Mouse (Mus musculus) adrenal gland, adult 2 months (tissue): Measurements from ENCODE around the gene Chrm3. TPM values are rescaled to one million over a fixed set of nuclear protein-coding genes. Genes with fewer than 3 reads are reported as not detected.

Experiments used
- DNase-seq: peaks from one replicate; pipeline ENCODE4 v3.0.0; 2021
- polyA plus RNA-seq: library from polyadenylated mRNA; depleted of rRNA; stranded (reverse); fragments of >200 nt; gene quantifications from 2 replicates; pipeline ENCODE4 v1.2.3, GENCODE M21; 2012
- total RNA-seq, 2 experiments: library from RNA; stranded (reverse); gene quantifications; 2 replicates each; pipeline ENCODE4 v1.2.3; 2021

Gene Chrm3
- total and polyA plus RNA-seq, 3 experiments: 3.0 to 4.5 (median 4.2) TPM

DNA sequence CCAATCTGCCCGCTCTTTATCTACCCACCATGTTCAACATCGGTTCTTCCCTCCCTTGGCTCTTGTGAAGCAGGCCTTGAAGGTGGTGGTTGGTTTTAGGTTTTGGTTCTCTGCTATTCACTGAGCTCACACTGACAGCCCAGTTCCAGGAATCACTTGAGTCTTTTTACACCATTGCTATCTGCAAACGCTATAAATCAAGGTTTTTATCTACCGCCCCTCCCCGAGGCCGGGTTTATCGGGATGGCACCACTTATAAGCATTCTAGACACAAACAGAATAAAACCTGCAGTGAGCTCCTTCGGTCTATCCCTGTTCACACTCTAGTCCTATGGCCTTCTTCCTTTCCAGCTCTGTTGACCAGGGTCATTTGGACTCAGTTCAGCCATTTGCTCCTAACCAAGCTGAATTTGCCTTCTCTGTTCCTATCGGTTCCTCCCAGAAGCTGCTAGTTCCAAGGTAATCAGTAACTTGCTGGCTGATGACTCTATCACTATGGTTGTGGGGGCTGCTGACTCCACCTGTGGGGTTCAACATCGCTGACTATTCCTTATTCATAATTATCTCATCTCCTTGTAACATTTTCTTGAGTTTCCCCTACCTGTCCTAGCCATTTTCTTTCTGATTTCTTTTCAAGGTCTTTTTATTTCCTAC is 291.6 kb downstream of the Chrm3 start:
- no peak for DNase-seq

DNA sequence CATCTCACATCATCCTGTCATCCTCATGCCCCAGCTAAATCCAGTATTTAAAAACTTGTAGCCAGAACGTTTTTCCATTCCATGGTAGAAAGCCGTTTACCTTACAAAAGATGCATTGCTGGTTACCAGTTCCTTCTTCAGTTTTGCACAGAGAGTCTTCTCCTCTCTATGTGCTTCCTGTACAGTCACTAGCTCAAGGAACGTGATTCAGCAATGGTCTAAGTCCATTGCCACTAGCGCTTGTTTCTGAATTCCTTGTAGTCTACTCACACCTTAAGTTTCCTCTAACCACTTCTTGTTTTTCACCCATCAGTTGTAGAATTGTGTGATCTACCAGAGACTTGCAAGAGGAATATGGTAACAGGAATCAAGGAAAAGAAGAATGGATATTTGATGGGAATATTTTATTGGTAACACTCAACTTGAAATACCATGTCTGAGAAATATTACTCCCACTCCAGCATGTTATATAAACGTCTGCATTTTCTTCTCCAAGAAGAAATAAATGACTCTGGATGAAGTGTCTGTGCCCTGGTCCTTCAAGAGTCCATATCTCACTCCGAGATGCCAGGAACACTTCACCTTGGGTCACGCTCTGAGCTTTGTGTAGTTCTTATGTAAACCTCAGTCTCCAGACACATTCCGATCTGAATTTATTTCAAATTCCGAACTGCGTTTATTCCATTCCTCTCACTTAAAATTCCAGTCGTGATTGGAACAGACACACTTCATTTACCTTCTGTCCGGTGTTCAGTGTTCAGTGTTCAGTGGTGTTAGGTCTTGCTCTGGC is 293.6 kb downstream of the Chrm3 start:
- DNase-seq: no peak

DNA sequence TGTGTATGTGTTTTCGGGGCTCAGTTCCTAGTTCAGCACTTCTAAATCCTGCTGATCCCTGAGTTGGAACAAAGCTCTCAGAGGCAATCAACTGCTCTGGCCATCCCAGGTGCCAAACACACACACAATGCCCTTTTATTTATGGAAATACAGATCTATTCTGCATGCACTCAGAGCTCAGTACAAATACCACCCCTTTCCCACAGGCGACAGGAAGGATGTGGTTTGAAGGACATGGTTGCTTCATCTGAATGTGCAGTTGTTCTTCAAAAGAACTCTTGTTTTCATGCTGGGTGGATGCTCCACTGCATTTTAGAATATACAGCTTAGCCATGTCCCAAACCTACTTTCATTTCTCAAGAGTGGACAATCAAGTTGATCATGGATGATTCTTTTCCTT is 294.9 kb downstream of the Chrm3 start:
- DNase-seq: no peak

DNA sequence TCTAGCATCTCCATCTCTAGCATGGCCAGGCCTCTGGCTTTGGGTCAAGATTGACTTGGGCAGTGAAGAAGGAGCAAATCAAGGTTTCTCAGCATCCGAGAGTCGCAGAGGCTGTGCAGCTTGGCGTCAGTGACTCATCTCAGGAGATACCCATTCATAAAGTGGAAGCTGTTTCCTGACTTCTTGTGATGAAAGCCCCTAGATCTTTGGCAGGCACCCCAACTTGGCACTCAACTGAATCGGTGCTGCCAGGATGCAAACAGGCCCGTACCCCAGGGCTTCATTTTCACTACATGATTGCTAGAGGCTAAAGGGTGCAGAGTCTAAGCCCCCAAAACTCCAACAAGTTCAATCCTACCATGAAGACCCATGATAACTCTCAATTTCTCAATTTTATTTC is 298.0 kb downstream of the Chrm3 start:
- peak; percentile 50 for DNase-seq

DNA sequence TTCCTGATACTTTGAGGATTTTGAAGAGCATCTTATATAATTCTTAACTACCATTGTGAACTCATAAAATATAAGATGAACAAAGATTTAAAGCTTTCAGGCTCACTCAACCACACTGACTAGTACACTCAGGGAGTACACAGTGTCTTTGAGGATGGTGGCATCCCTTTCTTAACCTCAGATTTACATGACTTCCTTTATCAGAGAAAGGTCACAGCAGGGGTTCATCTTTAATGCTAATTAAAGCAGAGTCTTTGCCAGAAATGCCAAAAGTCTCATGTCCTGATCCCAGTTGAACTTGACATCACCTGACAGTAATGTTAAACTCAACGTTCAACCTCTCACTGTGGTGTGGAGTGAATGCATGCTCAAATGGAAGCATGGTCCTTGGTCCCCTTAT is 301.7 kb downstream of the Chrm3 start:
- DNase-seq: no peak

DNA sequence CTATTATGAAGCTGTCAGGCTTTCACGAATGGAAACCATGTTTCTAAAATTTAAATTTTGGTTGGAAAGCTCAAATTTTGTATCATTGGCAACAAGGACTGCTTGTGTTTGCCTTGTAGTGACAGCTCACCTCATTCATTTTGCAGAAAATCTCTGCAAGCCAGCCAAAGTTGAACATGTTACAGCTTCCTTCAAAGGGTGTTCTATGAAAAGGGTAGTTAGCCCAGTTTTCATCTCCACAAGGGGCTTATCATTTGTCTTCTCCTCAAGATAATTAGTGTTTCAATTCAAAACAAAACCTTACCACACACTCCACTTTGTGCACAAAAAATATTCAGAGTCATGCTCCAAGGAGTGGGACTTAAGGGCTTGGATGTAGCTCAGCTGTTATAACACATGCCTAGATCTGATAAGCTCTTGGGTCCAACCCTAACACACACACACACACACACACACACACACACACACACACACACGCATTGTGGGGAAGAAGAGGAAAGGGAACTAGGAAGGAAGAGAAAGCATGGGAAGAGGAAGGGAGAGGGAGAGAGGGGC is 302.9 kb downstream of the Chrm3 start:
- no peak for DNase-seq

DNA sequence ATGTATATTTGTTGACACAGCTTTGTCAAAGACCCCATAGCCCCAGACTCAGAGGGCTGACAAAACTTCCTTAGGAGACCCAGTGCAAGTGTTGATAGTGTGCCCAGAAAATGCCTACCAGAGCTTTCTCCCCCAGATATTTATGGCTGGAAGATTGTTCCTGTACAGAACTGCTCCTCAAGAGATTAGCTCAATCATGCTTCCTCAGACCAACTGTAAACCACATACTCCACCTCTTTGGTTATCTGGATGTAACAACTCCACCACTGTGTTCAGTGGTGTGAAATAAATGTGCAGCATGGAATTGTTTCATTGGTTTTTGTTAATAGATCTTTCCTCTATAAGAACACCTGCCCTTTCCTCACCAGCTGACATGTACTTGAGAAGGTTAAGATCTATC is 306.6 kb downstream of the Chrm3 start:
- no peak for DNase-seq

DNA sequence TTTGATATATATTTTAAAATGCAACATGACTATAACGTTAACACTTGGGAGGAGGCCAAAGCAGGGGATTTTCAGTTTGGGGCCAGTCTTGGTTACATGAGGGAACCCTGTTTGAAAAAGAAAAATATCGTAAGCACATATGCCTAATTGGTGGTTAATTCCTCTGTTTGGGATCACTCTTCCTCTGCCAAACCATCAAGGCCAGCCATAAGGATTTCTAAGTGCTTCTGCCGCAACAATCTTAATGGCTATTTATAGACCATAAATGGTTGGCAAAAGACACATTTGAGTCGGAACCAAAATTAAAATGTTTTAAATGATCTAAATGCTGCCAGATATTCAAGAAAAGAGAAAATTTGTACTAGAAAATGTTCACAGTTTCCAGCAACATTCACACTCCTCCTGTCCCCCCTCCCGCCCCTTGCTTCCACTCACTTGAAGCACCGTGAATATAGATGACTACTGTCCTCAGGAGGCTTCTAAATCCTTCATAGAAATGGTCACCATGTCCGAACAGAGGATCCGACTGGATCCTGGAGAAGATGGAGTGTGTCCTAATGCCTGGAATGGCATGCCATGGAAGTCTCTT is 307.3 kb downstream of the Chrm3 start:
- DNase-seq: no peak

DNA sequence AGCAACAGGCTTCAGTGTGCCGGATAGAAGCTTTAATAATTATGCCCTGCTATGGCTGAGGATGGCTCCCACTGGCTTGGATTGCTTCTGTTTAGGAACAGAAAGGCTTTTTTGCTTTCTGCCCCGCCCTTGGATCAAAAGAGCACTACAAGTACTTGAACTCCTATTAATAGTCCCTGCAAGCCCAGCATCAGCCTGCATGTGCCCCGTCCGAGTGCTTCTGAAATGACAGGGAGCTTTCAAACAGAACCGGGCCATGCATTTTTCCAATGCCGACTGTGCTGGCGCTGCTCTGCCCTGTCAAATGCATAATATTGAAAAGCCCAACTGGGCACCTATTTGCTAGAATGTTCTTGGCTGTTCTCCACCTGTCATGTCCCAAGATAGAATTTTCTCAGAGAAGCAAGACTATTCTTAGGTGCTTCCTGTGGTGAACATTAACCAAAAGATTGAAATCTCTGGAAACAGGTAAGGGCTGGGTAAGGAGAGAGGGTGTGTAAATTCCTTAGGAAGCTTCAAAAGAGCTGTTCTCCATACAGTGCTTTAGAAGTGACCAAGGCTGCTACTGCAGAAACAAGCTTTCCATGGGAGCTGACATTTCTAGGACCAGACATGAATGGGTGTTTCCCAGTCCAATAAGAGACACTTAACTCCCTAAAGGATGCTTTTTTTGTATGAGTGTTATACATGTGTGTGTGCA is 314.8 kb downstream of the Chrm3 start:
- DNase-seq: no peak

DNA sequence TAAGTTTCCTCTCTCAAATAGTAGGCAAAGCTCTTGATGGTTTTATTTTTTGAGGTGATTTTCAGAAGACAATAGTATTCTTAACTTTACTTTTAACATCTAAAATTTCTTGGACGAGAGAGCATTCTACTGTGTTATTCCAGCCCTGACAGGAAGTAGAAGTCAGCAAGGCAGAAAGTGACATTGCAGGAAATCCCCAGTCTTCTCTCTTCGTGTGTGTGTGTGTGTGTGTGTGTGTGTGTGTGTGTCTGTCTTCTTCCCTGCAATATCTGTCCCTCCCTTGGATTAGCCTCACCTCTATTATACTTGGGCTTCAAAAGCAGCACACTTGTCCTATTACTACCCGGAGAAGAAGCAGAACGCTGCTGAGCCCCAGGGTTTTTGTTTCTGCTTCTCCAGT is 316.6 kb downstream of the Chrm3 start:
- peak; percentile 19 for DNase-seq

DNA sequence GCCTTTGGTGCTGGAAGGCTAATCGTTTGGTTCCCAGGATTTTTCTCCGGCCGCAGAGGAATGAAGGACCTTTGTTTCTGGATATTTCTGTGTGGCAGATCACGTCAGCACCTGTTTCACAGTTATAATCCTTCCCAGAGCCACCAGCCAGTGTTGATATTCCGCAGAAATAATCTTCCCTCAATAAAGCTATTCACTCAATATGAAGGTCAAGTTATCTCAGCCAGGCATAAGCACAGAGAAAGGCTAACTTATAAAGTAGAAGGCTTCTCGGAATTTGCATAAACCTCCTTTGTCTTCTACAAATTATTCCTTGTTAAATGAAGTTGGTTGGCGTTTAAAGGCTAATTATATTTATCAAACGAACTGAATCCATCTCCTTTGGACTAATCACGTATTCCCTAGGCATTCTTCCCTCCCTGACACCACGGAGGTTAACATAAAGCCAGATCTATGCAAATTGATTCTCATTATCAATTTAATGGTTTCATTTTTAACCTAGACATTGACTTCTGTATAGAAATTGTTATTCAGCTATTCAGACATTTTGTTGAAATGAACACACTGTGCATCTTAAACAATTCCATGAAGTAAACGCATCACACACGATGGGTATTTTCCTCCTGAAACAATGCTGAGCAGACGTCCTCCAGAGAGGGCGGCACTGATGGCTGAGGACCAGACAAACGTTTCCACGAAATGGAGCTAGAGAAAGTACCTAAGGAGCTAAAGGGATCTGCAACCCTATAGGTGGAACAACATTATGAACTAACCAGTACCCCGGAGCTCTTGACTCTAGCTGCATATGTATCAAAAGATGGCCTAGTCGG is 326.9 kb downstream of the Chrm3 start:
- DNase-seq: no peak

DNA sequence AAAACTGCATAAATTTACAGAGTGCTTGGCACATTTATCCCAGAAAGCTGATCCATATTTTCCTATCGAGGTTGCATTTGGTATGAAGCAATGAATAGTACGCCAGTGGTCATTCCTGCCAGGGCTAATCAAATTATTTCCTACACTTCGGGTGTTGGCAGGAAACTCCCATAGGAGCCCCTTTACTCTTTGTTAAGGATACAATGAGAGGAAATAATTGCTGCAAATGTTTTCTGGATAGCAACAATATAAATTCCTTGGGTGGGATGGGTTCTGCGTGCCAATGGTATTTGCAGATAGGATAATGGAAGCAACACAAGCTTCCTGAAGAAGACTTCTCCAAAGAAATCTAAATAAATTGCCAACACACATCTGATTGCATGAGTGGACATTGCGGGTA is 329.1 kb downstream of the Chrm3 start:
- no peak for DNase-seq

DNA sequence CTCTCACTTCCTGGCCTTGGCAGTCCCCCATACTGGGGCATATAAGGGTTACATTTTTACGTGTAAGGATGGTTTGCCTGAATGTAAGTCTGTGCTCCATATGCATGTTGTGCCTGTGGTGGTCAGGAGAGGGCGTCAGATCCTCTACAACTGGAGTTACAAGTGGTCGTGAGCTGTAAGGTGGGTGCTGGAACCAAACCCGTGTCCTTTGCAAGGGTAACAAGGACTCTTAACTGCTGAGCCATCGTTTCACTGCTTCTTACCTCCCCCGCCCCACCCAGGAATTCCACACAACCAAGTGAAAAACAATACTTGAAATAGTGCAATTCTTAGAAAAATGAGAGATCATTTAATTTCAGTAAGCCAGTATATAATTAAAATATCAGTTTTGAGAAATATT is 330.7 kb downstream of the Chrm3 start:
- DNase-seq: no peak

DNA sequence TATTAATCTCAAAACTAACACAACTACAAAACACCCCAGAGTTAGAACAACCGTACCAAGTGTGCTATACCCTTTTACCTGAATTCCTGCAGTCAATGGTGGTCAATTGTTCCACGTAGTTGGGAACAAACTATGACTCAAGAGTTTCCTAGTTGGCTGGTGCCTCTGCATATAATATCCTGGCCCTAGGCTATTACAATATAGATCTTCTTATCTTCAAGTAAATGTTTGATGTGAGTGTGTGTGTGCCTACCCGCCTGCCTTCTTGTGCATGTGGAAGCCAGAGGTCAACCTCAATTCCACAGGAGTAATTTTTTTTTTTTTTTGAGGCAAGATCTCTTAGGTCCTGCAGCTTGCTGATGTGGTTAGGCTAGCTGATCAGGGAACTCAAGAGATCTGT is 335.5 kb downstream of the Chrm3 start:
- DNase-seq: no peak

DNA sequence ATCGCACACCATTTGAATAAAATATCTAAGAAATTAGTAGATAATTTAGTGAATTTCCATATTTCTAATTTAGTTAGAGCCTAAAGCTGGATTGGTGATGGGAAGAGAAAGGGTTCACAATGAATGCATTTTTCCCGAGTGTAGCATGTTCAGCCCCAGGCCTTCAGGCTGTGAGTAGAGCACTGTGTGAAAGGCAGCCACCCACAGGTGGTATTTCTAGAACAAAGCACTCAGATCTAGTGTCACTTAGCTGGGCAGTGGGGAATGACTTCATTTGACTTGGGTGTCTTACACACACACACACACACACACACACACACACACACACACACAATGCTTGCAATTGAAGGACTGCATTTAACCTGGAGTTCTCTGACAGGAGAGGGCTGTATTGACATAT is 337.5 kb downstream of the Chrm3 start:
- DNase-seq: no peak

DNA sequence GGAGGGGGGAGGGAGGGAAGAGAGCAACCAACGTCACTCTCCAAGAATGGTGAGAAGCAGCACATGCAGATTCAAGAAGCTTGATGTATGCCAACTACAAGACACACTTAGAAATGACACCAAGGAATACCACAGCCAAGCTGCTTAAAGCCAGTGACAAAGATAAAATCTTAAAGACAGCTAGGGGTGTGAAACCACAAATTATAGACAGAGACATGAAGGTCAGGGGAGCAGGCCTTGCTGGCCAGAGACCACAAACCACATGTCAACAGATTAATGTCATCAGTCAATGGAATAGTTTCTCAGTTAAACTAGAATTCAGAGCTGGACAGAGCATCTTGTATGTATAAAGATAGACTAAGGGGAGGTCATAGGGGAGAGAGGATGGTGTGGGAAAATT is 341.4 kb downstream of the Chrm3 start:
- no peak for DNase-seq

DNA sequence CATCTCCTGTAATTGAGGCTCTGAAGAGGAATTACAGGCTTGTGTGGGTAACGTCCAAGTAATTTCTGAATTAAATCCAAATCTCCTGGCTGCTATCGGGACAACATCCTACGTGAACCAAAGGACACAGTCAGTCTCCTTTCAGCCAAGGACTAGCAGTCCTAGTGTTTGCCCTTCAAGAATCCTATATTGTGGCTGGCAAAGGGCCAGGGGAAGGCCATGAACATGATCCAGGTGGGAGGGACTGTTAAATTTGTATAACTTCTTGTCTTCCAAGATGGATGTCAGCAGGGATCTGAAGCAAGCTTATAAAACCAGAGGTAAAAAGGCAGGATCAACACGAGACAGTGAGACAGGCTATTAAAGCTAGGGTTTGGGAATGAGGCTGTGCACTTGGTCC is 357.7 kb downstream of the Chrm3 start:
- DNase-seq: no peak

DNA sequence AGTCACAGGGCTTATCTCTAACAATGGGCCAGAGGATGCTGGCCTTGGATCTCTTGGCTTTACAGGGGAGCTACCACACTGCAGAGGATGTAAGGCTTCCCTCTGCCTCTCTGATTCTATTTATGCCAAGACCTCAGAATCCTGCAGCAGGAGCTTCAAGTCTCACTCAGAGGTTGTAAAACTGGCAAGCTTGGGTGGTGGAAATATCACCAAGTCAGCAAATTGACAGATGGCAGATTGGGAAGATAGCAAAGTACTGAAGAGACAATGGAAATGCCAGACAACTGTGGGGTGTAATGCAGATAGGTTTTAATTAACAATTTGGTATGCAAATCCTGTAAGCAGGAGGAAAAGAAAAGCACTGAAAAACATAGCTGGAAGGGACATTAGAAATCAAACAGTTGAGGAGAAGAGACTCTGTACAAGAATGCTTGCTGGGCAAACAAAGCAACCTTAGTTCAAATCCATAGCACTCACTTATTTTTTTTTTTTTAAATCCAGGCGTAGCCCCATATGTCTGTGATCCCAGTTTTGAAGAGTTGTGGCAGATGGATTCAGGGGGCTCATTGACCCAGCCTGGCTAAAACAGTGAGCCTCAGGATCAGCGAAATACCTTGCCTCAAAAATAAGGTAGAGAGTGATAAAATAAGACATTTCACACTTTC is 362.9 kb downstream of the Chrm3 start:
- DNase-seq: no peak

DNA sequence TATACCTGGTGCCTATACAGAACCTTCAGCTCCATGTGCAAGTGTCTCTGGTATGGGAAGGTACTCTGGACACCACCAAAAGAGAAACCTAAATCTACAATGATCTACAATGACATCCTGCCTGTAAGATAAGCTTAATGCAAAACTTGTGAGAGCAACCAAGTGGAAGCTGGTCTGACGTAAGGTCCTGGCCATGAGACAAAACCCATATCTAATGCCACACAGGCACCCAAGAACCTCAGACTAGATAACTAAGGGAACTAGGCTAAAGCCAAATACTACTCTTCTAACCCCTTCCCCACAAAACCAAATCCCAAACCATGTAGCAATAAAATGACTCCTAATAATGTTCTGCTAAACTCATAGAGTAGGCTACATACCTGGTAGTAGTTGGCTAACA is 364.8 kb downstream of the Chrm3 start:
- DNase-seq: no peak

DNA sequence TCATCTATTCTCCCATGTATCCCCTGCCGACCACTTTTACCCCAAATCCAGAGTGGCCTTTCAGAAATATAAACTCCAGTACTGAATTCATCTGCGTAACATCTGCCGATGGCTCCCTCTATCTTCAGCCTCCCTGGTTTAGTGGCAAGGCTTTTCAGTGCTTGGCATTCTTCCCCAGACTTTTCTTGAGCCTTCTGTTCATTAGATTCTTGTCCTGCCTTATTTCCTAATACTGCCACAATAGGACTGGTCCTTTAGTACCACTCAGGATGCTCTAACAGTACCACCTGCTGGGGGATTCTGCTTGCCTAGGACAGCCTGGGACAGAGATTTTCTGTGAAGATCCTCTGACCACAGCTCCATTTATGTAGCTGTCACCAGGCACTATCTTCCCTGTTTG is 367.1 kb downstream of the Chrm3 start:
- no peak for DNase-seq

DNA sequence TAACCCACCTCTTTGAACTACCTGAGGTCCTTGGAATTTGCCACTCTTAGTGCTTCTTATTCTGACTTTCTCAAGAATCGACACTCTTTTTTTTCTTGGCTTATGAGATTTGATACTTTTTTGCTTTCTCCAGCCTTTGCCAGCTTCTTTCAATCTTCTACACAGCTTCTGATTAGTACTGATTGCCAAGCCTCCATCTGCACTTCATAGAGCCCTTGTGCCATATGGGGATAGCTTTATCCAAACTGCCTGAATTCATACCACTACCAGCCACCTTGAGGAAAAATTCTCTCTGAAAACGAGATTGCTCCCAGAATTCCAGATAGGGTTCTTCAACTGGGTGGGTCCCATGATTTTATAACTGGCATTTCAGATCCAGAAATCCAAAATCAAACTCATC is 368.0 kb downstream of the Chrm3 start:
- no peak for DNase-seq
